ENCODE assay signal across 13 mouse cellular contexts in the genomic region with DNA sequence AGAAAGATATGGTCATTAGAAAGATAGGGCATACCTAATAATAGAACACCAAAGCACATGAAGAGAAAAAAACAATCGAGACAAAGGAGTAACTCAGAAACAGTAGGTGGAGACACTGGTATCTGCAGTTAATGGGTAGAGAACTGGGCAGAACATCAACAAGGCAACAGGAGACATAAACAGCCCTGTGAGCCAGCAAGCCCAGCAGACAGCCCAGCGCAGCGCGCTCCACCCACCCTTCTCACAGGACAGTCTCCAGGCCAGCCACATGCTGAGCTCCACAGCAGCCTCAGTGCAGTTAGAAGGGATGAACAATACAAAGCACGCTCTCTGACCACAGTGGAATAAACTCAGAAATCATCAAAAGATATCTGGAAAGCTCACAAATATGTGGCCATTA. TPM values are rescaled to one million over a fixed set of nuclear protein-coding genes. Genes with fewer than 3 reads are reported as not detected.
DNase-seq lines count a peak whose midpoint lies in the region; ATAC-seq and TF ChIP-seq lines count a peak whose summit lies in the region.
"Had no signal": no experiment of that assay in that cellular context is flagged by ENCODE, and none has a peak within 500 bp of the region (broad histone marks: within the 10 kb centered on the region; RNA-seq: fewer than 3 reads in every experiment).

No protein-coding gene starts in this region.

- intact Hi-C loops in gastrocnemius, postnatal 14 days (cut with DNase I; ENCODE audit: low total_unique reads) = no loop called here

- WGBS in lung, postnatal 0 days = 53% methylated on average over 5 of the region's 5 CpGs
- WGBS in kidney, embryonic 16.5 days = 68% methylated on average over 5 of the region's 5 CpGs

- H3K36me3 ChIP-seq in lung, postnatal 0 days (ENCODE audit: insufficient read depth, low read length) = peaks cover 4% of the 10 kb centered on the region; the same call in 1 of the 2 replicates
- H3K36me3 ChIP-seq in kidney, embryonic 16.5 days (ENCODE audit: insufficient read depth, low read length) = peaks cover 7% of the 10 kb centered on the region

- no peak for TF ChIP-seq EP300 in lung, postnatal 0 days (IDR thresholded peaks at IDR 0.05)

- no peak overlapping the region for H3K4me2 ChIP-seq in lung, postnatal 0 days (replicated peaks; ENCODE audit: low read depth, low read length)
- H3K4me2 ChIP-seq in kidney, embryonic 16.5 days (replicated peaks; ENCODE audit: low read depth, low read length) = no peak overlapping the region
- H3K4me2 ChIP-seq: neural tube, embryonic 13.5 days had no signal

- H3K27me3 ChIP-seq in lung, postnatal 0 days (replicated peaks; ENCODE audit: insufficient read depth, low read length) = no peaks in the 10 kb centered on the region
- no peaks in the 10 kb centered on the region for H3K27me3 ChIP-seq in kidney, embryonic 16.5 days (ENCODE audit: insufficient read depth, low read length)
- H3K27me3 ChIP-seq: neural tube, embryonic 13.5 days had no signal

- ATAC-seq in lung, postnatal 0 days = peak; percentile 43
- no peak for ATAC-seq in kidney, embryonic 16.5 days (ENCODE audit: low FRiP score, low TSS enrichment)

- H3K27ac ChIP-seq in layer of hippocampus, adult 2 months = peak overlapping the region; percentile 80
- no peak overlapping the region for H3K27ac ChIP-seq in lung, postnatal 0 days (ENCODE audit: low read length)
- H3K27ac ChIP-seq in kidney, embryonic 16.5 days (ENCODE audit: low read length) = no peak overlapping the region
- H3K27ac ChIP-seq: neural tube, embryonic 13.5 days had no signal

- no peak overlapping the region for H3K4me3 ChIP-seq in layer of hippocampus, adult 2 months
- H3K4me3 ChIP-seq in lung, postnatal 0 days (ENCODE audit: low read depth, low read length) = no peak overlapping the region
- H3K4me3 ChIP-seq in kidney, embryonic 16.5 days (ENCODE audit: low read length) = no peak overlapping the region
- H3K4me3 ChIP-seq: erythroblast, embryonic 14.5 days; megakaryocyte, embryonic 14.5 days; neural tube, embryonic 13.5 days had no signal

- no peaks in the 10 kb centered on the region for H3K4me1 ChIP-seq in lung, postnatal 0 days (ENCODE audit: insufficient read depth, low read depth, low read length)
- peaks cover 38% of the 10 kb centered on the region for H3K4me1 ChIP-seq in kidney, embryonic 16.5 days (ENCODE audit: insufficient read depth, low read length)
- H3K4me1 ChIP-seq: megakaryocyte, embryonic 14.5 days had no signal

- peak in 1 of 2 experiments; percentile 64 for DNase-seq in layer of hippocampus, adult 2 months (ENCODE audit: low spot score in 2 of 2)
- no peak for DNase-seq in layer of hippocampus, postnatal 36 days
- peak; percentile 88 for DNase-seq in fibroblast of lung, adult 2 months (ENCODE audit: low read depth)
- peak; percentile 78 for DNase-seq in gastrocnemius, postnatal 14 days
- no peak for DNase-seq in lung, postnatal 0 days (ENCODE audit: low spot score)
- DNase-seq in spleen, adult 12 weeks (ENCODE audit: low spot score) = no peak
- no peak for DNase-seq in thymus, postnatal 10 days (ENCODE audit: low spot score in 2 of 2)
- DNase-seq: spleen, adult 18-20 months; thymus, postnatal 14 days had no signal

- H3K9ac ChIP-seq in lung, postnatal 0 days (replicated peaks; ENCODE audit: low read depth) = no peak overlapping the region
- H3K9ac ChIP-seq in kidney, embryonic 16.5 days (replicated peaks; ENCODE audit: low read length) = no peak overlapping the region
- H3K9ac ChIP-seq: neural tube, embryonic 13.5 days had no signal

- peak; percentile 36 for TF ChIP-seq CTCF in layer of hippocampus, adult 2 months (conservative IDR thresholded peaks at IDR 0.05)
- peak; percentile 36 for TF ChIP-seq CTCF in lung, postnatal 0 days (IDR thresholded peaks at IDR 0.05)

- no peaks in the 10 kb centered on the region for H3K9me3 ChIP-seq in lung, postnatal 0 days (ENCODE audit: low read length)
- H3K9me3 ChIP-seq in kidney, embryonic 16.5 days (ENCODE audit: low read length) = no peaks in the 10 kb centered on the region
- H3K9me3 ChIP-seq: megakaryocyte, embryonic 14.5 days; neural tube, embryonic 13.5 days had no signal

RNA-seq across cellular contexts. Expression of a gene that starts 15.8 kb away (rescaled TPM):
- 10 to 100 TPM; 56.4 to 58.5 TPM for total RNA-seq in layer of hippocampus, adult 2 months (2021)
- 10 to 100 TPM; 53.5 to 60.2 TPM for total RNA-seq in layer of hippocampus, postnatal 36 days (2021)
- 10 to 100 TPM; 45.2 to 45.5 TPM for total RNA-seq in gastrocnemius, postnatal 14 days (2021)
- polyA plus RNA-seq in lung, postnatal 0 days (2015; fragmentation: Nextera tagmentation; extraction: Ambion mirVana) = 19.3 and 19.5 TPM in 2 replicates
- polyA plus RNA-seq in kidney, embryonic 16.5 days (2015; fragmentation: Nextera tagmentation; extraction: Ambion mirVana) = 12.2 and 17.3 TPM in 2 replicates

RNA-seq across cellular contexts. Expression of a gene that starts 59.1 kb away (rescaled TPM):
- total RNA-seq in layer of hippocampus, adult 2 months (2021) = 10 to 100 TPM; 27.4 to 34.2 TPM
- total RNA-seq in layer of hippocampus, postnatal 36 days (2021) = 10 to 100 TPM; 27.0 to 28.2 TPM
- total RNA-seq in gastrocnemius, postnatal 14 days (2021) = 10 to 100 TPM; 40.9 to 51.4 TPM
- polyA plus RNA-seq in lung, postnatal 0 days (2015; fragmentation: Nextera tagmentation; extraction: Ambion mirVana) = 11.2 and 13.8 TPM in 2 replicates
- polyA plus RNA-seq in kidney, embryonic 16.5 days (2015; fragmentation: Nextera tagmentation; extraction: Ambion mirVana) = 42.4 and 55.5 TPM in 2 replicates

Comparison
In these comparisons a context has a peak if more than half of its experiments do, and no peak if none do; other contexts are left out.
1. DNase-seq: peak in fibroblast of lung, adult 2 months (single experiment) and gastrocnemius, postnatal 14 days (single experiment); none in layer of hippocampus, postnatal 36 days (0 of 2), lung, postnatal 0 days (single experiment), spleen, adult 12 weeks (single experiment) and thymus, postnatal 10 days (0 of 2).